Mouse (Mus musculus) neutrophil, adult 5-6 weeks (primary cell): ENCODE data around the gene Hnrnpl. TPM values are rescaled to one million over a fixed set of nuclear protein-coding genes. Genes with fewer than 3 reads are reported as not detected.

ENCODE experiments used
- ATAC-seq: fragments of 151-379, 151-347 bp; 2 replicates; pipeline ENCODE4 v1.8.0; 2017; ENCODE audit warnings: mild to moderate bottlenecking, moderate TSS enrichment; ENCODE audit not compliant: insufficient number of reproducible peaks, poor library complexity, low FRiP score, severe bottlenecking; ENCODE audit errors: extremely low read depth
- total RNA-seq: library from RNA; stranded (forward); fragments of 200-1000 nt; gene quantifications from 2 replicates; pipeline ENCODE4 v1.2.3, GENCODE M21; 2017

The Hnrnpl gene
- total RNA-seq, 1 experiment from 2014 or later = 326 TPM

GRCm38 (mm10) chr7:28862817-28863499, 54.6 kb downstream of the Hnrnpl start:
- ATAC-seq = no peak

GRCm38 (mm10) chr7:28863540-28863939, 55.2 kb downstream of the Hnrnpl start, which contains the start of gene Lgals7:
Gene Lgals7 (plus strand): TSS chr7:28863853.
- ATAC-seq = no peak

- no peak for ATAC-seq
Measured at GRCm38 (mm10) chr7:28864288-28864750, 56.0 kb downstream of the Hnrnpl start.

GRCm38 (mm10) chr7:28865481-28866300, 57.4 kb downstream of the Hnrnpl start:
- peak; percentile 86 for ATAC-seq

- ATAC-seq = no peak
Measured at GRCm38 (mm10) chr7:28866769-28867507, 58.6 kb downstream of the Hnrnpl start.

GRCm38 (mm10) chr7:28867508-28868340, 59.4 kb downstream of the Hnrnpl start:
- ATAC-seq = peak; percentile 68

GRCm38 (mm10) chr7:28870901-28871664, 62.7 kb downstream of the Hnrnpl start:
- no peak for ATAC-seq

Other genes with a start within 250 kb of the Hnrnpl start
- 15.2 and 16.8 TPM in 2 replicates for gene Samd4b, start 210.4 kb upstream of the Hnrnpl start, total RNA-seq
- 6.6 and 8.8 TPM in 2 replicates for gene Pak4, start 210.4 kb upstream of the Hnrnpl start, total RNA-seq
- gene Acp7, start 177.2 kb upstream of the Hnrnpl start, total RNA-seq = not detected in 2 replicates
- not detected in 2 replicates for gene Fbxo27, start 115.7 kb upstream of the Hnrnpl start, total RNA-seq
- 0.61 and 0.81 TPM in 2 replicates for gene Fbxo17, start 91.7 kb upstream of the Hnrnpl start, total RNA-seq
- gene Mrps12, start 66.7 kb upstream of the Hnrnpl start, total RNA-seq = 18.0 and 19.4 TPM in 2 replicates
- 5.9 and 6.1 TPM in 2 replicates for gene Sars2, start 66.5 kb upstream of the Hnrnpl start, total RNA-seq
- gene Ccer2, start 52.4 kb upstream of the Hnrnpl start, total RNA-seq = not detected in 2 replicates
- 39.3 and 45.8 TPM in 2 replicates for gene Sirt2, start 41.8 kb upstream of the Hnrnpl start, total RNA-seq
- gene Nfkbib, start 41.0 kb upstream of the Hnrnpl start, total RNA-seq = 23.5 and 24.3 TPM in 2 replicates
- gene Rinl, start 19.6 kb upstream of the Hnrnpl start, total RNA-seq = 95.7 and 108 TPM in 2 replicates
- gene Ech1, start 16.7 kb downstream of the Hnrnpl start, total RNA-seq = 43.8 and 45.0 TPM in 2 replicates
- 25.1 and 34.3 TPM in 2 replicates for gene Lgals4, start 25.3 kb downstream of the Hnrnpl start, total RNA-seq
- not detected in 2 replicates for gene Lgals7, start 55.3 kb downstream of the Hnrnpl start, total RNA-seq
- 0.25 TPM in 1 of 2 replicates, not detected in the other for gene Capn12, start 72.9 kb downstream of the Hnrnpl start, total RNA-seq
- 29.7 and 36.4 TPM in 2 replicates for gene Actn4, start 153.8 kb downstream of the Hnrnpl start, total RNA-seq
- 191 and 195 TPM in 2 replicates for gene Eif3k, start 173.3 kb downstream of the Hnrnpl start, total RNA-seq
- 132 and 154 TPM in 2 replicates for gene Map4k1, start 173.5 kb downstream of the Hnrnpl start, total RNA-seq